Mouse (Mus musculus) lung, postnatal 4 days (tissue): ENCODE measurements at regions not wholly inside any gene's neighbourhood (a gene's known extent, or its start where the extent isn't known, plus 50 kb on each side); places are given as distances from the start of the nearest gene placed in this dataset.

Experiments used
- DNase-seq, 2 experiments: peaks; one replicate each; pipeline ENCODE4 v3.0.0; 2021

- DNase-seq: no peak
Measured at GRCm38 (mm10) chr4:12376797-12377570, 205.2 kb upstream of the Fam92a start.

- no peak for DNase-seq
Measured at GRCm38 (mm10) chr4:12369551-12369950, 197.7 kb upstream of the Fam92a start.

GRCm38 (mm10) chr4:12356992-12357634 is 185.3 kb upstream of the Fam92a start:
- no peak for DNase-seq

- DNase-seq: no peak
Measured at GRCm38 (mm10) chr4:12353337-12353856, 181.6 kb upstream of the Fam92a start.

- DNase-seq: no peak
Measured at GRCm38 (mm10) chr4:12339236-12339635, 167.4 kb upstream of the Fam92a start.

GRCm38 (mm10) chr4:12334832-12335587 is 163.2 kb upstream of the Fam92a start:
- no peak for DNase-seq

- peak in 1 of 2 experiments; percentile 11 for DNase-seq
Measured at GRCm38 (mm10) chr4:12334429-12334828, 162.6 kb upstream of the Fam92a start.

- DNase-seq: no peak
Measured at GRCm38 (mm10) chr4:12316024-12316423, 144.2 kb upstream of the Fam92a start.

- DNase-seq: no peak
Measured at GRCm38 (mm10) chr4:12308332-12308731, 136.5 kb upstream of the Fam92a start.

- DNase-seq: no peak
Measured at GRCm38 (mm10) chr4:12306618-12307565, 135.1 kb upstream of the Fam92a start.

GRCm38 (mm10) chr4:12287079-12287686 is 115.4 kb upstream of the Fam92a start:
- no peak for DNase-seq

- no peak for DNase-seq
Measured at GRCm38 (mm10) chr4:12286391-12286790, 114.6 kb upstream of the Fam92a start.

- DNase-seq: no peak
Measured at GRCm38 (mm10) chr4:12285983-12286382, 114.2 kb upstream of the Fam92a start.

- peak in 1 of 2 experiments; percentile 25 for DNase-seq
Measured at GRCm38 (mm10) chr4:12277949-12278348, 106.1 kb upstream of the Fam92a start.

- no peak for DNase-seq
Measured at GRCm38 (mm10) chr4:12273369-12273768, 101.6 kb upstream of the Fam92a start.

- DNase-seq: no peak
Measured at GRCm38 (mm10) chr4:12272914-12273313, 101.1 kb upstream of the Fam92a start.

- DNase-seq: no peak
Measured at GRCm38 (mm10) chr4:12272378-12272777, 100.6 kb upstream of the Fam92a start.

- no peak for DNase-seq
Measured at GRCm38 (mm10) chr4:12263746-12264145, 91.9 kb upstream of the Fam92a start.

GRCm38 (mm10) chr4:12263197-12263596 is 91.4 kb upstream of the Fam92a start:
- no peak for DNase-seq

GRCm38 (mm10) chr4:12247994-12248393 is 76.2 kb upstream of the Fam92a start:
- DNase-seq: no peak

- no peak for DNase-seq
Measured at GRCm38 (mm10) chr4:12246595-12246994, 74.8 kb upstream of the Fam92a start.
